Mouse (Mus musculus) lung, embryonic 16.5 days (tissue): ENCODE data around the gene Mvb12b. TPM values are rescaled to one million over a fixed set of nuclear protein-coding genes. Genes with fewer than 3 reads are reported as not detected.

Experiments used
- ATAC-seq: fragments of 200-750 bp; cut with Nextera tagmentation; 2 replicates; pipeline ENCODE4 v1.8.0; 2017; ENCODE audit warnings: low read depth, mild to moderate bottlenecking, moderate library complexity
- H3K27ac ChIP-seq: fragments of 300-500 bp; sonication (generic); 2 replicates; pipeline ENCODE4 v1.5.1; 2014; ENCODE audit warnings: mild to moderate bottlenecking, control low read depth, low read length
- H3K27me3 ChIP-seq: fragments of 300-500 bp; sonication (generic); 2 replicates; pipeline ENCODE4 v1.6.1; 2014; ENCODE audit warnings: low read depth, low read length, mixed read lengths; ENCODE audit not compliant: control insufficient read depth, insufficient read depth
- H3K36me3 ChIP-seq: fragments of 300-500 bp; sonication (generic); 2 replicates; pipeline ENCODE4 v1.6.1; 2014; ENCODE audit warnings: low read length; ENCODE audit not compliant: control insufficient read depth, insufficient read depth
- H3K4me1 ChIP-seq: fragments of 300-500 bp; sonication (generic); replicated peaks from 2 replicates; pipeline ENCODE4 v1.6.1; 2014; ENCODE audit warnings: low read length, mixed read lengths; ENCODE audit not compliant: control insufficient read depth, insufficient read depth
- H3K4me2 ChIP-seq: fragments of 300-500 bp; sonication (generic); 2 replicates; pipeline ENCODE4 v1.6.1; 2014; ENCODE audit warnings: low read depth, low read length, control low read depth
- H3K4me3 ChIP-seq: fragments of 300-500 bp; sonication (generic); 2 replicates; pipeline ENCODE4 v1.5.1; 2014; ENCODE audit warnings: mild to moderate bottlenecking, low read length, control low read depth
- H3K9ac ChIP-seq: fragments of 300-500 bp; sonication (generic); 2 replicates; pipeline ENCODE4 v1.6.1; 2014; ENCODE audit warnings: low read length, control low read depth
- H3K9me3 ChIP-seq: fragments of 300-500 bp; sonication (generic); 2 replicates; pipeline ENCODE4 v1.6.1; 2016; ENCODE audit warnings: low read length; ENCODE audit not compliant: control insufficient read depth
- WGBS: fragments of 180-500 bp; shearing (Covaris S2); extraction: QIAGEN DNeasy Blood & Tissue Kit; methylation state at CpG from one replicate; pipeline ENCODE4 v1.1.7; 2014; 5-methylcytosine and 5-hydroxymethylcytosine counted together
- polyA plus RNA-seq: library from polyadenylated mRNA; unstranded; fragments of >200 nt; fragmentation: Nextera tagmentation; extraction: Ambion mirVana; gene quantifications from 2 replicates; pipeline ENCODE4 v1.2.1, GENCODE M21; 2015

The Mvb12b gene
- polyA plus RNA-seq, 1 experiment from 2014 or later: 21.6 TPM

- WGBS: 32% methylated on average over 2 of the region's 2 CpGs
- no peaks in the 10 kb centered on the region for H3K27me3 ChIP-seq
- no peaks in the 10 kb centered on the region for H3K36me3 ChIP-seq
- no peaks in the 10 kb centered on the region for H3K9me3 ChIP-seq
- peaks cover 19% of the 10 kb centered on the region for H3K4me1 ChIP-seq
- no peak overlapping the region for H3K4me2 ChIP-seq
- peak; percentile 30; the same call in 1 of the 2 replicates for ATAC-seq
- no peak overlapping the region for H3K27ac ChIP-seq
- H3K9ac ChIP-seq: no peak overlapping the region
- no peak overlapping the region for H3K4me3 ChIP-seq
Observed at GRCm38 (mm10) chr2:33843642-33844041, 44.1 kb downstream of the Mvb12b start.

- Histone ChIP-seq H3K4me3 (no peak overlapping the region), H3K27ac (no peak overlapping the region), H3K9ac (no peak overlapping the region), H3K9me3 (no peaks in the 10 kb centered on the region), H3K36me3 (no peaks in the 10 kb centered on the region), H3K27me3 (no peaks in the 10 kb centered on the region), H3K4me1 (peaks cover 14% of the 10 kb centered on the region), H3K4me2 (no peak overlapping the region)
- ATAC-seq: peak; percentile 75
- WGBS: 74% methylated on average over 2 of the region's 2 CpGs
Observed at GRCm38 (mm10) chr2:33842983-33843577, 44.7 kb downstream of the Mvb12b start.

- no peak overlapping the region for H3K27ac ChIP-seq
- H3K4me3 ChIP-seq: no peak overlapping the region
- no peak for ATAC-seq
- no peaks in the 10 kb centered on the region for H3K36me3 ChIP-seq
- H3K4me2 ChIP-seq: no peak overlapping the region
- H3K9ac ChIP-seq: no peak overlapping the region
- no peaks in the 10 kb centered on the region for H3K9me3 ChIP-seq
- WGBS: 77% methylated on average over 4 of the region's 4 CpGs
- no peaks in the 10 kb centered on the region for H3K27me3 ChIP-seq
- H3K4me1 ChIP-seq: peaks cover 6% of the 10 kb centered on the region
Observed at GRCm38 (mm10) chr2:33841980-33842379, 45.8 kb downstream of the Mvb12b start.

- WGBS: 77% methylated on average over 3 of the region's 3 CpGs
- H3K9ac ChIP-seq: no peak overlapping the region
- no peaks in the 10 kb centered on the region for H3K27me3 ChIP-seq
- H3K9me3 ChIP-seq: no peaks in the 10 kb centered on the region
- H3K36me3 ChIP-seq: no peaks in the 10 kb centered on the region
- H3K4me2 ChIP-seq: no peak overlapping the region
- no peak overlapping the region for H3K27ac ChIP-seq
- H3K4me3 ChIP-seq: no peak overlapping the region
- no peaks in the 10 kb centered on the region for H3K4me1 ChIP-seq
- no peak for ATAC-seq
Observed at GRCm38 (mm10) chr2:33840483-33840882, 47.3 kb downstream of the Mvb12b start.

- Histone ChIP-seq H3K4me2 (no peak overlapping the region), H3K27ac (no peak overlapping the region), H3K36me3 (peaks cover 4% of the 10 kb centered on the region; the same call in 1 of the 2 replicates), H3K9me3 (no peaks in the 10 kb centered on the region), H3K4me1 (no peaks in the 10 kb centered on the region), H3K27me3 (no peaks in the 10 kb centered on the region), H3K9ac (no peak overlapping the region), H3K4me3 (no peak overlapping the region)
- ATAC-seq: no peak
Observed at GRCm38 (mm10) chr2:33839252-33839651, 48.5 kb downstream of the Mvb12b start.

- Histone ChIP-seq H3K4me1 (no peaks in the 10 kb centered on the region), H3K36me3 (peaks cover 5% of the 10 kb centered on the region; the same call in 1 of the 2 replicates), H3K27me3 (no peaks in the 10 kb centered on the region), H3K4me2 (no peak overlapping the region), H3K9me3 (no peaks in the 10 kb centered on the region), H3K27ac (no peak overlapping the region), H3K4me3 (no peak overlapping the region), H3K9ac (no peak overlapping the region)
- ATAC-seq: no peak
- WGBS: 87% methylated on average over 6 of the region's 6 CpGs
Observed at GRCm38 (mm10) chr2:33837297-33837696, 50.4 kb downstream of the Mvb12b start.

GRCm38 (mm10) chr2:33836660-33837213, 51.0 kb downstream of the Mvb12b start:
- H3K27me3 ChIP-seq: no peaks in the 10 kb centered on the region
- 70% methylated on average over 9 of the region's 9 CpGs for WGBS
- peaks cover 5% of the 10 kb centered on the region; the same call in 1 of the 2 replicates for H3K36me3 ChIP-seq
- no peak overlapping the region for H3K4me2 ChIP-seq
- H3K9me3 ChIP-seq: no peaks in the 10 kb centered on the region
- no peak overlapping the region for H3K4me3 ChIP-seq
- H3K9ac ChIP-seq: no peak overlapping the region
- H3K4me1 ChIP-seq: no peaks in the 10 kb centered on the region
- ATAC-seq: no peak
- H3K27ac ChIP-seq: no peak overlapping the region

GRCm38 (mm10) chr2:33835038-33835437, 52.7 kb downstream of the Mvb12b start:
- no peak for ATAC-seq
- no peaks in the 10 kb centered on the region for H3K27me3 ChIP-seq
- no peaks in the 10 kb centered on the region for H3K9me3 ChIP-seq
- H3K36me3 ChIP-seq: peaks cover 9% of the 10 kb centered on the region; the same call in 1 of the 2 replicates
- WGBS: 82% methylated on average over 8 of the region's 8 CpGs
- H3K27ac ChIP-seq: no peak overlapping the region
- no peak overlapping the region for H3K4me2 ChIP-seq
- no peak overlapping the region for H3K9ac ChIP-seq
- no peak overlapping the region for H3K4me3 ChIP-seq
- H3K4me1 ChIP-seq: no peaks in the 10 kb centered on the region; the same call in 1 of the 2 replicates

- ATAC-seq: no peak
- peaks cover 9% of the 10 kb centered on the region; the same call in 1 of the 2 replicates for H3K36me3 ChIP-seq
- 86% methylated on average over 1 of the region's 1 CpGs for WGBS
- no peaks in the 10 kb centered on the region for H3K9me3 ChIP-seq
- no peak overlapping the region for H3K27ac ChIP-seq
- no peaks in the 10 kb centered on the region; the same call in 1 of the 2 replicates for H3K4me1 ChIP-seq
- no peaks in the 10 kb centered on the region for H3K27me3 ChIP-seq
- H3K9ac ChIP-seq: no peak overlapping the region
- no peak overlapping the region for H3K4me3 ChIP-seq
- H3K4me2 ChIP-seq: no peak overlapping the region
Observed at GRCm38 (mm10) chr2:33833902-33834301, 53.8 kb downstream of the Mvb12b start.
